Mouse (Mus musculus) megakaryocyte, embryonic 14.5 days (primary cell): ENCODE results near the gene Clasp1.

ENCODE experiments used
- FLI1 ChIP-seq: IDR thresholded peaks from 2 replicates; pipeline ENCODE4 v1.6.1; 2012; ENCODE audit warnings: low read length, inconsistent platforms, mixed read lengths
- GATA1 ChIP-seq: IDR thresholded peaks from 3 replicates; pipeline ENCODE4 v1.6.1; 2012; ENCODE audit warnings: mixed read lengths, low read length, inconsistent platforms, borderline replicate concordance

- TF ChIP-seq GATA1 (no peak), FLI1 (no peak)
Measured at GRCm38 (mm10) chr1:118448214-118448613, 59.4 kb downstream of the Clasp1 start.
